Mouse (Mus musculus) midbrain, embryonic 10.5 days (tissue): Measurements from ENCODE around the gene Mrgprh. TPM values are rescaled to one million over a fixed set of nuclear protein-coding genes. Genes with fewer than 3 reads are reported as not detected.
"Not testable (repeated sequence)": the region's sequence is repeated elsewhere in the genome, so short reads cannot be mapped to it uniquely, and the experiment has no call there.

ENCODE experiments used
- DNase-seq: peaks from one replicate; pipeline ENCODE4 v3.0.0-alpha.2; 2017; ENCODE audit warnings: low spot score
- H3K27ac ChIP-seq: fragments of 300-500 bp; sonication (generic); replicated peaks from 2 replicates; pipeline ENCODE4 v1.5.1; 2016; ENCODE audit warnings: mild to moderate bottlenecking
- H3K27me3 ChIP-seq: fragments of 300-500 bp; sonication (generic); 2 replicates; pipeline ENCODE4 v1.6.1; 2016; ENCODE audit warnings: low read depth, mild to moderate bottlenecking; ENCODE audit not compliant: poor library complexity, severe bottlenecking
- H3K36me3 ChIP-seq: fragments of 300-500 bp; sonication (generic); 2 replicates; pipeline ENCODE4 v1.6.1; 2016; ENCODE audit warnings: mild to moderate bottlenecking, moderate library complexity
- H3K4me1 ChIP-seq: fragments of 300-500 bp; sonication (generic); 2 replicates; pipeline ENCODE4 v1.6.1; 2016
- H3K4me3 ChIP-seq: fragments of 300-500 bp; sonication (generic); 2 replicates; pipeline ENCODE4 v1.5.1; 2016; ENCODE audit warnings: mild to moderate bottlenecking, moderate library complexity
- H3K9me3 ChIP-seq: fragments of 300-500 bp; sonication (generic); replicated peaks from 2 replicates; pipeline ENCODE4 v1.6.1; 2016; ENCODE audit warnings: mild to moderate bottlenecking
- WGBS: fragments of 180-500 bp; shearing (Covaris S2); methylation state at CpG from one replicate; pipeline ENCODE4 v1.1.7; 2016; 5-methylcytosine and 5-hydroxymethylcytosine counted together
- polyA plus RNA-seq: library from polyadenylated mRNA; unstranded; fragments of >200 nt; fragmentation: Nextera tagmentation; extraction: Ambion mirVana; gene quantifications from 2 replicates; pipeline ENCODE4 v1.2.1, GENCODE M21; 2016

Mrgprh gene
- polyA plus RNA-seq, 1 experiment from 2014 or later = not detected

DNA sequence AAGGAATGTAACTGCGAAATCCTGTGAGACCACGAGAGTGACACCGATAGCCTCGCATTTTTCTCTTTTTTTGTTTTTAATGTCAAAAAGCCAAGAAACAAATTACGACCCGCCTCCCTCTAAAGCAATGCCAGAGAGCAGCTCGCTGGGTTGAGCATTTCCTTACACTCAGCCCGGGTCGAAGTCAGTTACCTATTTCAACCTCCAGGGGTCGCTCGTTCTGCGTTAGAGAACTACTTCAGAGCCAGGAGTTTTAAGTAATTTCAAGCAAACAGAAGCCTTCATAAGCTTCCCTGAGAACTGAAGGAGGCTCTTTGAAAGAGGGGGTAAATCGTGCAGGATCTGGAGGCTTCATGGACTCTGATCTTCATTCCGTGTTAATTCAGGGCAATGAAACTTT lies 4.3 kb downstream of the Mrgprh start:
- H3K36me3 ChIP-seq = no peaks in the 10 kb centered on the region
- DNase-seq = peak; percentile 78

DNA sequence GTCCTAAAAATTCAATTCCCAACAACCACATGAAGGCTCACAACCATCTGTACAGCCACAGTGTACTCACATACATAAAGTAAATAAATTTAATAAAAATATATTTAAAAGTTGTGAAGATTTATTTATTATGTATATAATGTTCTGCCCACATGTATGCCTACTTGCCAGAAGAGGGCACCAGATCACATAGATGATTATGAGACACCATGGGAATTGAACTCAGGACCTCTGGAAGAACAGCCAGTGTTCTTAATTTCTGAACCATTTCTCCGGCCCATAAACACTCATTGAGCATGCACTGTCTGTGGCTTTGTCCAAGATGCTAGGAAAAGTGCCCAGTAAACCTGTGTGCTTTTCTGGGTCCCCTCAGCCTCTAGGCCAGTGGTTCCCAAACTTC lies 5.4 kb downstream of the Mrgprh start:
- no peak overlapping the region for H3K27ac ChIP-seq
- peaks cover 6% of the 10 kb centered on the region; the same call in 1 of the 2 replicates for H3K27me3 ChIP-seq
- WGBS = 69% methylated on average over 1 of the region's 1 CpGs
- H3K4me3 ChIP-seq = no peak overlapping the region
- 0 out of 2 replicates have a peak, but pooled peaks cover 4% of the 10 kb centered on the region for H3K4me1 ChIP-seq
- DNase-seq = no peak
- H3K9me3 ChIP-seq = no peaks in the 10 kb centered on the region
- H3K36me3 ChIP-seq = no peaks in the 10 kb centered on the region

More for the DNA sequence above, 4.3 kb downstream of the Mrgprh start:
- Histone ChIP-seq H3K27me3 (peaks cover 6% of the 10 kb centered on the region; the same call in 1 of the 2 replicates), H3K27ac (no peak overlapping the region), H3K4me1 (0 out of 2 replicates have a peak, but pooled peaks cover 4% of the 10 kb centered on the region), H3K9me3 (no peaks in the 10 kb centered on the region), H3K4me3 (peak overlapping the region; percentile 20)
- 6% methylated on average over 14 of the region's 14 CpGs for WGBS

DNA sequence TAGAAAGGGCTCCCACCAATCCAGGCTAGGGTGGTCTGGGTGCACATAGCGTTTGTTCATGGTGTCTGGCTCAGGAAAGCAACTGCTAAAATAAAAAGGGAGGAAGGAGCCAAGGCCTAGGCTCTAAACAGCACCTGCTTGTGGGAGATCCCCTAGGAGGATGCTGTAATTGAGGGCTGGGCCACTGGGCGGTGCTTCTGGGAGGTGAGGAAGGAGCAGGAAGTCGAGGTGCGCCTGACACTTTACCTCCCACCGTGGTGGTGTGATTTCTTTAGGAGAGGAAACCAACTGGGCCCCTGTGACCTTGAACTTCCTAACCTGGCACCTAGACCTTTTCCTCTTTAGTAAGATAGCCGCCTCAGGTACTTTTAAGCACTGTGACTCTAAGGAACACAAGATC lies 10.8 kb downstream of the Mrgprh start:
- no peak overlapping the region for H3K27ac ChIP-seq
- no peaks in the 10 kb centered on the region for H3K27me3 ChIP-seq
- WGBS = 40% methylated on average over 6 of the region's 6 CpGs
- peaks cover 29% of the 10 kb centered on the region for H3K36me3 ChIP-seq
- no peaks in the 10 kb centered on the region for H3K9me3 ChIP-seq
- H3K4me1 ChIP-seq = no peaks in the 10 kb centered on the region
- H3K4me3 ChIP-seq = no peak overlapping the region
- DNase-seq = no peak

DNA sequence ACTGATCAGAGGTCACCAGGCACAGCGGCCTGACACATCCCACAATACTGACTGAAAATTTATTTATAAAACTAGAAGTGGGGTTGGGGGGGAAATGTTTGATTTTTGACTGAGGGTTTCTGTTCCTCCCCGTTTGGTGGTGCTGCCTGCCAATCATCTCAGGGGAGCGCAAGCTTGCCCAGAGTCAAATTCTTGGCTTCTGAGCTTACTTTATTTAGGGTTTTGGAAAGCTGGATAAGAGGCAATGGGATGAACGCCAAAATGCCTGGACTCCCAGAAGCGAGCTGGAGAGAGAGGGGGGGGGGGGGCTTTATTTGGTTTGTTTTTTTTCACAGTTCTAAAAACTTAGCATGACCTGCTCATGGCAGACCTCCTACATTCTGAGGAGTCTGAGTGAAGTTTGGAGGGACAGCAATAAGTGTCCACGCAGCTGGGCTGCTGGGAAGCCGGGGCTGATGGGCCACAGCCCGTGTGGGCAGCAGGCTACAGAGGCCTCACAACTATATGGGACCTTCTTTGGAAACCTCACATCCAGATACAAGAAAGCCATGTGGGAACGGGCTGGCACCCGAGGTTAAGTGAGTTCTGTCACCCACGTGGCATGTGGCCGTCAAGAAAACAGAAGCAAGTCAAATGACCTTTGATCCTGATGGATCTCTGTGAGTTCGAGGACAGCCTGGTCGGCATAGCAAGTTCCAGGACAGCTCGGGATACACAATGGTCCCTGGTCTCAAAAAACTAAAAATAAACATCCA lies 11.4 kb downstream of the Mrgprh start:
- peaks cover 30% of the 10 kb centered on the region for H3K36me3 ChIP-seq
- no peaks in the 10 kb centered on the region for H3K27me3 ChIP-seq
- no peak for DNase-seq
- 83% methylated on average over 15 of the region's 15 CpGs for WGBS
- H3K4me3 ChIP-seq = no peak overlapping the region
- H3K9me3 ChIP-seq = no peaks in the 10 kb centered on the region
- no peak overlapping the region for H3K27ac ChIP-seq
- H3K4me1 ChIP-seq = no peaks in the 10 kb centered on the region

DNA sequence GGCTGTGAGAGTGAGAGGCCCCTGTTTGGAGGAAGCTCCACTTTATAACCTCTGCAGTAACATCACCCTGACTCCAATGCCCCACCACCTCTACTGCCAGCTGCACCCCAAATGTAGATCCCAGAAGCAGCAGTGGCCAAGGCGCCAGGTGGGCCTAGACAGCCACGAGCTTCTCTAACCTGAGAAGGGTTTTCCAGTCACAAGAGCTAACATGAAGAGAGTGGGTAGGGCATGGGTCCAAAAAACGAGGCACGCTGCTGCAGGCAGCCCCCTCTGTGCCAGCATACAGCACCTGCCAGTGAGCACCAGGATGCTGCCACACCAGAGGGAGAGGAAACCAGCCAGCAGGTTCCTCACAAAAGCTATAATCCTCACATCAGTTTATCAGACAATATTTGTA lies 15.2 kb downstream of the Mrgprh start:
- Histone ChIP-seq H3K9me3 (no peaks in the 10 kb centered on the region), H3K36me3 (peaks cover 35% of the 10 kb centered on the region), H3K27me3 (no peaks in the 10 kb centered on the region), H3K4me3 (no peak overlapping the region), H3K27ac (no peak overlapping the region), H3K4me1 (no peaks in the 10 kb centered on the region)
- DNase-seq = no peak
- 88% methylated on average over 4 of the region's 4 CpGs for WGBS

DNA sequence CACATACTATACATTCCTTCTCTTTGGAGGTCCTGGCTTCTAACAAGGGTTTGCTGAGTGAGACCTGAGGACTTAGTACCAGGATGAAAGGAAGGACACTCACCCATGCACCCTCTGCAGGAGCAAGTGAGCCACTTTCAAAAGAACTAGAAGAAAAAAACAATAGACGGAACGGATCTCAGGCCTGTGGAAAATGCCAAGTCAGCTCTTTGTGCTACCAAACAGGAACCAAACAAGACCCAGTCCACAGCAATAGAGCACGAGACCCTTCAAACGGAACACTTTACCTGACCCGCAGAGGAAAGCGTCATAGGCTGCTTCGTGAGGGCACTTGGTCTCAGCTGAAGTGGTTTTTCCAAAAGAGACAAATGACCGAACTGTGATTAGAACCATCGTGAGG lies 16.2 kb downstream of the Mrgprh start:
- H3K36me3 ChIP-seq = peaks cover 42% of the 10 kb centered on the region
- H3K4me3 ChIP-seq = no peak overlapping the region
- H3K4me1 ChIP-seq = no peaks in the 10 kb centered on the region
- DNase-seq = no peak
- WGBS = 91% methylated on average over 9 of the region's 9 CpGs
- no peaks in the 10 kb centered on the region for H3K27me3 ChIP-seq
- no peak overlapping the region for H3K27ac ChIP-seq
- no peaks in the 10 kb centered on the region for H3K9me3 ChIP-seq

DNA sequence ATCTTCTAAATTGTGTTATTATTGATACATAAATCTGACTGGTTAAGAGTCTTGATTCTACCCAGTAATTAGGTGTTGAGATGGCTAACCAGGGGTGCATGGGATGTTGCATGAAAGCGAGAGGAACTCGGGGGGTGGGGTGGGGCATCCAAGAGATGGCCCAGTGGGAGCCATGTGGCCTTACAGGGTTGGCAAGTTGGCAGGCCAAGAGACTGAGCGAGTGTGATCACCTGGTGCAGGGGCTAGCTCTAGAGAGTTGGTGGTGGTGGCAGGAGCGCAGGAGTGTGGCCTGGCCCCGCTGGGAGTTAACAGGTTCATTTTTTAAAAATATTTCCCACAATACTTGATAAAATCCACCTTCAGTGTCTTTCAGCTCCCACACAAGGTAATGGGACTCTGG lies 21.8 kb downstream of the Mrgprh start:
- Histone ChIP-seq H3K27me3 (no peaks in the 10 kb centered on the region), H3K4me1 (peaks cover under 1% of the 10 kb centered on the region; the same call in 1 of the 2 replicates), H3K9me3 (no peaks in the 10 kb centered on the region), H3K27ac (peak overlapping the region; percentile 52), H3K4me3 (no peak overlapping the region), H3K36me3 (peaks cover 52% of the 10 kb centered on the region)
- no peak for DNase-seq
- WGBS = 87% methylated on average over 5 of the region's 5 CpGs

DNA sequence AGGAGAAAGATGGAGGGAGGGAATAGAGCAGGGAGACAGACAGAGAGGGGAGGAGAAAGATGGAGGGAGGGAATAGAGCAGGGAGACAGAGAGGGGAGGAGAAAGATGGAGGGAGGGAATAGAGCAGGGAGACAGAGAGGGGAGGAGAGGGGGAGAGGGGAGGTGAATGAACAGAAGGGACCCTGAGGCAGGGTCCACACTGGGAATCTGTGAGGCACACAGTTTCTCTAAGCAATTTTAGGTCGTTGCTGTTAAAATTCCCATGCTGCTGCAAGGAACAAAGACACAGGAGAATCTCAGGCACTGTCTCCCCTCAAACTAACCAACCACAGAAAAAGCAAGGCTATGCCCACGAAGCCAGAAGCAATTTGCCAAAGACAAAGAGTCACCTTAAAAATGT lies 22.8 kb downstream of the Mrgprh start:
- H3K9me3 ChIP-seq, H3K27ac ChIP-seq, DNase-seq, H3K4me3 ChIP-seq, H3K27me3 ChIP-seq: not testable (repeated sequence)
- WGBS = 40% methylated on average over 2 of the region's 2 CpGs
- H3K36me3 ChIP-seq = peaks cover 59% of the 10 kb centered on the region
- peaks cover 10% of the 10 kb centered on the region for H3K4me1 ChIP-seq

DNA sequence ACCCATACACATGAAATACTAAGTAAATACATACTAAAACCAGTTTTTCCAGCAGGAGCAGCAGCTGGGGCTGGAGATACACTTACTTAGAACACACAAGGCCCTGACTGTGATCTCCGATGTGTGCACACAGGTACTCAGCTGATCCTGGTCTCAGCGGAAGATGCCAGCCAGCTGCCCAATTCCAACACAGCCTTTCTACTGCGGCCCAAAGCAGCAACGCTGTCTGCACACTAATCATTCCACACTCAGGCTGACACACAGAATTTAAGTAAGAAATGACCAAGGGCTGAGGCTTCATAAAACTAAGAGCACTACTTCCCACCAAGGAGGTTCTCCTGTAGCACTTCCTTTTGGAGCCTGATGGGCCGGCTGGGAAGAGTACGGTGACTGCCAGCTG lies 26.5 kb downstream of the Mrgprh start:
- peaks cover 67% of the 10 kb centered on the region for H3K36me3 ChIP-seq

DNA sequence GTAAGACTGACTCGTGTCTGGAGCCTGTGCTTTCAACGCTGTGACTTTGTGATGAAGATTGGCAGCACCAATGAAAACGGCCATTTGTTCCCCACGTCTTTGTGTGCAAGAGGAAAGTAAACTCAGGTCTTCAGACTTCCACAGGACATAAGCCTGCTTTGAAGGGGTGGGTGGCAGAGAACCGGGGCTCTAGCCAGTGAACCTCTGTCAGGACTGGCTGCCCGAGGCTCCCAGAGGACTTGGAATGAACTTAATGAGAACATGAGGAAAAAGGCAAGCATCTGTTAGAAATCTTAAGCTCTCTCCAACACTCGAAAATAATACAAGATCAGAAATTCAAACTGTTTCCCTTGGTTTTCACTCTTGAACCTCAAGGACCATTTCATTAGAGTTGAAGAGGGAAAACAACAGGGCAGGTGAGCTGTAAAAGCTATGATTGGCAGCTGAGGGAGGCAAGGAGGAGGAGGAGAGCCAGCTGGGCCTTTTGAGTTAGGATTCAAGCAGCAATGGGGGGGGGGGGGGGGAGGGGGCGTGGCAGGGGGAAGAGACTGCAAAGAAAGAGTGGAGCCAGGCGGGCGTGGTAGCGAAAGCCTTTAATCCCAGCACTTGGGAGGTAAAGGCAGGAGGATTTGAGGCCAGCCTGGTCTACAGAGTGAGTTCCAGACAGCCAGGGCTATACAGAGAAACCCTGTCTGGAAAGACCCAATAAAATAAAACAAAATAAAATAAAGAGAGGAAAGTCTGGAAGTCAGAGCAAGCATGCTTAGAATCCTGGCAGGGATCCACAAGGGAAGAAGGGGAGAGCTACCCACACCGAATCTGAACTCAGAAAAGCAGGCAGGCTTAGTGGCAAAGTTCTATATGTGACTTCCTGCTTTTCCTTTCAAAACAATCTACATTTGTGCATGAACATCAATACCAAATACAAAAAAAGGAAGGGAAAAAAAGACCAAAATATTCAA lies 27.8 kb downstream of the Mrgprh start:
- H3K36me3 ChIP-seq = peaks cover 65% of the 10 kb centered on the region
- H3K4me3 ChIP-seq = no peak overlapping the region
- H3K4me1 ChIP-seq = peaks cover 16% of the 10 kb centered on the region
- H3K27me3 ChIP-seq = no peaks in the 10 kb centered on the region
- no peaks in the 10 kb centered on the region for H3K9me3 ChIP-seq
- peak; percentile 65 for DNase-seq
- H3K27ac ChIP-seq = peak overlapping the region; percentile 78
- 29% methylated on average over 11 of the region's 12 CpGs for WGBS

More for the DNA sequence above, 26.5 kb downstream of the Mrgprh start:
- Histone ChIP-seq H3K4me1 (peaks cover 16% of the 10 kb centered on the region), H3K9me3 (no peaks in the 10 kb centered on the region), H3K4me3 (no peak overlapping the region), H3K27ac (no peak overlapping the region), H3K27me3 (no peaks in the 10 kb centered on the region)
- WGBS = 94% methylated on average over 6 of the region's 6 CpGs
- no peak for DNase-seq

DNA sequence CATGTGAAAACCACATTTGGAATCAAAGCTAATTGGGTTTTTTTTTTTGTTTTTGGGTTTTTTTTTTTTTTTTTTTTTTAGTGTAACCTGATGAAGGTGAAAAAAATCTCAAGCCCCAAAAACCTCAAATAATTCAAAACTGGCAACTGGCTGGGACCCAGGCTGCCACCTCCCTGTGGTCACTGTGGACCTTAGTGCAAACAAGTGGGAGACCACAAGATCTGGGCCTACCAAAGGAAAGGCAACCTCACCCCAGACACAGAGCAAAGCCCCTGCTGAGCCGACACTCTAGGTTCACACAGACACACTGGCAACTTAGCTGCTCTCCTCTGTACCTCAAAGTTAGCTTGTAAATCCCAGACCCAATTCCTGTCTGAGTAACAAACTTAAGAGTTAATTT lies 28.5 kb downstream of the Mrgprh start:
- H3K9me3 ChIP-seq = no peaks in the 10 kb centered on the region
- H3K4me1 ChIP-seq = peaks cover 16% of the 10 kb centered on the region
- no peaks in the 10 kb centered on the region for H3K27me3 ChIP-seq
- WGBS = 77% methylated on average over 1 of the region's 1 CpGs
- H3K36me3 ChIP-seq = peaks cover 60% of the 10 kb centered on the region
- no peak for DNase-seq
- no peak overlapping the region for H3K4me3 ChIP-seq
- no peak overlapping the region for H3K27ac ChIP-seq

DNA sequence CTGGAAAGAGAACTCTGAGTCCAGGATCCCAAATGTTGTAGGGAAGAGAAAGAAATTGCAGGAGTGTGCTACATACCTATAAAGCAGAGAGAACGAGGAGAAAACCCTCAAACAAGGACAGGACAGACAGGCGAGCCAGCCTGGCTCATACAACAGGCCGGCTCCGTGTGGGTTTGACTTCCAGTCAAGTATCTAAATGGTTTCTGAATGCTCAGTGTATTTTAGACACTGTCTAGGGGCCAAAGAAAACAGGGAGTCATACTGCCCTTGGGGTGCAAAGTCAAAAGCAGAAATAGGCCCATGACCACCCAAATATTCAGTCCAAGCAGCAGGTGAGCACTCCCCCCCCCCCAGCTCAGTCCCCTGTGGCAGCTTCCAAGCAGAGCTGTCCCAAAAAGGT lies 30.0 kb downstream of the Mrgprh start:
- Histone ChIP-seq H3K36me3 (peaks cover 60% of the 10 kb centered on the region), H3K27ac (no peak overlapping the region), H3K27me3 (no peaks in the 10 kb centered on the region), H3K9me3 (no peaks in the 10 kb centered on the region), H3K4me3 (no peak overlapping the region), H3K4me1 (peaks cover 16% of the 10 kb centered on the region)
- 98% methylated on average over 4 of the region's 4 CpGs for WGBS
- DNase-seq = no peak

DNA sequence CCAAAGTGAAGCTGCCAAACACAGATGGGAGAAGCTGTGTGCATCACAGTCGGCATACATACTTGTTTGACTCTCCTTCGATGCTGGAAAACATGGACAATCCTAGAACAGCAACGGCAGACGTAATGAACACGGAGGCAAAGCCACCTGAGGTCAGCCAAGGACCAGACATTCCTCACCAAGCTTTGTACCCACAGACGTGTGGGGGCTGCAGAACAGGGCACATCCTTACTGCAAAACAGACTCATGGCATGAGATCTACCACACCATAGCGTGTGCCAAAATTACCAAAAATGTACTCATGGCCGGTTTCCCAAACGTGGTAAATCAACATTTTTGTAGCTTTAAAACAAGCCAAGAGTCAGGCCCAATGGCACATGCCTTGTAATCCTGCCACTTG lies 30.6 kb downstream of the Mrgprh start:
- Histone ChIP-seq H3K4me1 (peaks cover 16% of the 10 kb centered on the region), H3K9me3 (no peaks in the 10 kb centered on the region), H3K4me3 (no peak overlapping the region), H3K27ac (no peak overlapping the region), H3K27me3 (no peaks in the 10 kb centered on the region), H3K36me3 (peaks cover 60% of the 10 kb centered on the region)
- 92% methylated on average over 9 of the region's 9 CpGs for WGBS
- DNase-seq = no peak
